Mouse (Mus musculus) CD4-positive, CD25-positive, alpha-beta regulatory T cell, adult 4 months (primary cell): ENCODE results near the gene 6820408C15Rik. TPM values are rescaled to one million over a fixed set of nuclear protein-coding genes. Genes with fewer than 3 reads are reported as not detected.

Experiments used
- ATAC-seq: one replicate; pipeline ENCODE4 v1.8.0; 2017
- polyA plus RNA-seq, 2 experiments: library from polyadenylated mRNA; unstranded; fragments of 100-300 nt; shearing (Covaris generic); gene quantifications; one replicate each; pipeline ENCODE4 v1.2.1; 2017

The 6820408C15Rik gene
- not detected for polyA plus RNA-seq

DNA sequence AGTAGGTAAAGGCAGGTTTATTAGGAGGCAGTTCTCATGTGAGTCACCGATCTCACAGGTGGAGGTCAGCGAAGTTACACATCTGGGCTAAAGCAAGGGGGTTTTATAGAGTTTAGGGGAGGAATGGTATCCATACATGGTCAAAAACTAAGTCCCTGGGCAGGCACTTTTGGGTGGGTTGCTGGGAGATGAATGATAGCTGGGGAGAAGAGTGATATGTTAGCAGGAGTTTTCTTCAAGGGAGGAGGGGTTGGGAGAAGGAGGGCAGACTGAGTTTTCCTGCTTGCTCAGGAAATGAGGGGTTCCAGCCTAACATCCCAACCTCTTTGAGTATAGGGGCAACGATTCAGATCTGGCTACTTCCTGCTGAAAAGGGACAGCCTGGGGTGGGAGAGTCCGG is at the start of gene 6820408C15Rik:
Gene 6820408C15Rik, plus strand, starts transcription at position 301 of the 400 bp plus-strand sequence.
- ATAC-seq: no peak

DNA sequence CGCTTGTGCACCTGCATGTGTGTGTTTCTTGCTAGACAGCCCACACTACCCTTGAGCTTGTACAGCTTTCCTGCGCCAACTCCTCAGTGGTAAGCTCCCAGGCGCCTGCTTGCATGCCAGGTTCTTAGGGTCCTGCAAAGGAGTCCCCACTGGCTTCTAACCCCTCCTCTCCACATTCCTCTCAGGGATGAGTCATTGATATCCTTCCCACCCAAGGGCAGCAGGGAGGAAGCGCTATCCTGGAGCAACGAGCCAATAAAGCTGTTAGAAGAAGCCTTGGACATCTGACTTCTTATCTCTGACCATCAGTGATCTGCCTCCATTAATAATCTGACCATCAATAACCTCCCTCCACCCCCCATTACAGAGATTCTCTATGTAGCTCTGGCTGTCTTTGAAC is 47.5 kb upstream of the 6820408C15Rik start:
- no peak for ATAC-seq

DNA sequence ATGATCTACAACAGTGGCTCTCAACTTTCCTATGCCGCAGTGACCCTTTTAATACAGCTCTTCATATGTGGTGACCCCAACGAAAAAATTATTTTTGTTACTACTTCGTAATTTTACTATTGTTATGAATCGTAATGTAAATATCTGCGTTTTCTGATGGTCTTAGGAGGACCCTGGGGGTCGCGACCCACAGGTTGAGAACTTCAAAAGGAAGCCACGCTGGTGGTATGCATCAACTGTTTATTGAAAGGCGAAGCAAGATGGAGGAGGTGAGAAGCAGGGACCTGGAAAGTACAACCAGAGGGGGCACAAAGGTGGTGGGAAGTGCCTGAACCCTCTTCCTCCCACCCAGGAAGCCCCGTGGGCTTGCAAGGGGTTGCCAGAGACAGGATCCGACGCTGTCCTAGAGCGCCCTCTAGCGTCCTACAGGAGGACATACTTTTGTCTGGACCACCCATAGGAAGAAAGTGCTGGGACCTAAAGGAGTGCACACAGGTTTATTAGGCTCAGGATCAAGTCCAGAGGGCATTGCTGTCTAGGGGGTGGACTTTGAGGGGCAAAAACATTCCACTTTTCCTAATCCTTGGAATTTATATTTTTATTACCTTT is 46.8 kb upstream of the 6820408C15Rik start:
- peak; percentile 64 for ATAC-seq

DNA sequence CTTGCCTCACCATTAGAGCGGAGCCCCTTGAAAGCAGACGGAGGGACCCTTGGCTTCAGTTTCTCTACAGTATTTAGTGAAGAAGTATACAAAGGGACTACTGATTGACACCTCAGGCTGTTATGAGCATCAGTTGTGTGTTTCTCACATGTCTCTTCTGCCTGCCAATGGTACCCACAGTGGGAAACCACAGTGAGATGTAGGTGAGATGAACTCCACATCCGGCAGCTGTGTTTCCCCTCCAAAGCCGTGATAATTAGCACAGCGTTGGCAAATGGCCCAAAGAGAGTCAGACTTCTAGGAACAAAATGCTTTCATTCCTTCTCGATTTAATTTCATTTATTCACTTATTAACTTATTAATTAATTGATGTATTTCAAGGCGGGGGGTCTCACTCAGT is 43.3 kb upstream of the 6820408C15Rik start:
- ATAC-seq: peak; percentile 97

DNA sequence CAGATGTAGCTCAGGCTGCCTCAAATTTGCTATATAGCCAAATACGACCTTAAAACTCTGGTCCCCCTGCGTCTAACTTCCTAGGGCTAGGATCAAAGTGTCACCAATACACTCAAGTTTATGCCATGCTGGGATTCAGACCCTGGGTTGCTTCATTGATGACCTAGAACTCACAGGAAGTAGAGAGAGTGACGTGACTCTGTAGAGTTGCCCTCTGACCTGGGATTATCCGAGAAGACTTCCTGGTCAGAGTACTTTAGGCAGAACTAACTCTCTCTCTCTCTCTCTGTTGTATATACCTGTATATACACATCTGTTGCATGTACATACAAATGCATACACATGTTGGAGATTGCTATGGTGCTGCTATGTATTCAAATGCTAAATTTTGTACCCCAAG is 42.7 kb upstream of the 6820408C15Rik start:
- no peak for ATAC-seq

DNA sequence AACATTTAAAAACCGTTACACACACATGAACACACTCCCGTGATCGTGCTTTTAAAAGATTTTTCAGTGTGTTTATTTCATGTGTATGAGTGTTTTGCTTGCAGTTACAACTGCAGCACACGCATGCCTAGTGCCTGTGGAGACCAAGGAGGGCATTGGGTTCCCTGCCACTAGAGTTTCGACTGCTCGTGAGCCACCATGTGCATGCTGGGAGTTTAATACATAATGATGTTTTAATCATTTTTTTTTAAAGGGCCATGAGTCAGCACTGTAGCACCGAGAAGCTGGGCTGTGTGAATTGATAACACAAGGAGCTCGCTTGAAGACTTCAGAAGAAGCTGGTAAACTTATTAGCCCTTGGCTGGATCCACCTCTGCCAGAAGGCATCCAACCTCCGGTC is 41.8 kb upstream of the 6820408C15Rik start:
- ATAC-seq: no peak

DNA sequence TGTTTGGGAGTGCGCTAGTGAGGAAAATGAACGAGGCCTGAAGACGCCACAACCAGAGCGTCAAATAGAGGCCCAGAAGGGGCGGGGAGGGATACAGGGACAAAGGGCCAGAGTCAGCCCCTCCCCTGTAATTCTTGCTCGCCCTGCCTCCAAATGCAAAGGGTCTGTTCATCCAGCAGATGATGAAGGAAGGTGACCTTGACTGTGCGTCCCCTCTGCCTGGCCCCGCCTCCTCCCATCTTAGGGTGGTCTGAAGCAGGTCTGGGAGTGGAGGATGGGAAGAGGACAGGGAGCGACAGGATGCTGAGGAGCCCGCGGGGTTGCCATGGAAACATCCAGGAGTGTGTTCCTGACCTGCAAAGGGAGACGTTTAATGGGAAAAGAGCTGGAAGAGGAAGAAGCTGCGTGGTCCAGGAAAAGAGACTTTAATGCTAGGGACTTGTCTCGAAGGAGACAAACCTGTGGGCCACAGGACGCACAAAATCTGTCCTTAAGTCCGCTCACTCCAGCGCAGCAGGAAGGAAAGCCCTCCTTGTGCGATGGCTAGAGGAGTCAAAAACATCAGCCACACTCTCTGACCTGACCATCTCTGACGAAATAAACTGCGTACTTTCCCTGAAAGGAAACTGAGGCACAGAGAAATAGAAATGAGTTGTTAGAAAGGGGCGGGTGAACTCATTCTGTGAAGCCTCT is 39.6 kb upstream of the 6820408C15Rik start:
- ATAC-seq: no peak

DNA sequence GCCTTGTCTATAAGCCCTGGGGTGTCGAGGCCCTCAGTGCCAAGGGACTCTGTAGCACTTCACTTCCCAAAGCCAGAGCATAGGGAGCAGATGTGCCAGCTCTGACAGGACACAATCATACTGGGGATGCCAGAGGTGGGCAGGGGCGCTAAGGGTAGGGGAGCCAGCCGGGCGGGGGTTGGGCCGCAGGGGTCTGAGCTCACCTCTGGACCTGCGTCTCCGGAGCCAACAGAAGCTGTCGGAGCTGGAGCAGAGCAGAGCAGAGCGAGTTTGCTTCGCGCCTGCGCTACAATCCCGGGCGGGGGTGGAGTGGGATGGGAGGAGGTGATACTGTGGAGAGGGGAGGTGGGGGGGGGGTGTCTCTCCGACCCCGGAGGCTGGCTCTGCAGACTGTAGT is 39.0 kb upstream of the 6820408C15Rik start, which contains the start of gene Nrsn2:
Gene Nrsn2, minus strand, starts transcription at position 294 of the 397 bp plus-strand sequence.
- ATAC-seq: no peak

DNA sequence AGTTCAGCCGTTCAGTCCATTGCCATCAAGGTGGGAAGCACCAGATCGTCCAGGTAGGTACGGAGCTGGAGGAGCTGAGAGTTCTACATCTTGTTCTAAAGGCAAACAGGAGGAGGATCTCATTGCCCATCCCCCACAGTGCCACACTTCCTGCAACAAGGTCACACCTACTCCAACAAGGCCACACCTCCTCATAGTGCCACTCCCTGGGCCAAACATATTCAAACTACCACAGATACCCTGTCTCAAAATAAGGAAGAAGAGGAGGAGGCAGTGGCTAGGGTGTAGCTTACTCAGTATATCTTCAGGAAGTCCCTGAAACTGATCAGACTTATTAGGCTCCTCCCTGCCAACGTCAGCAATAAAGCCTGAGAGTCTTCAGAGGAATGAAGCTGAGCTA is 31.2 kb upstream of the 6820408C15Rik start:
- no peak for ATAC-seq

DNA sequence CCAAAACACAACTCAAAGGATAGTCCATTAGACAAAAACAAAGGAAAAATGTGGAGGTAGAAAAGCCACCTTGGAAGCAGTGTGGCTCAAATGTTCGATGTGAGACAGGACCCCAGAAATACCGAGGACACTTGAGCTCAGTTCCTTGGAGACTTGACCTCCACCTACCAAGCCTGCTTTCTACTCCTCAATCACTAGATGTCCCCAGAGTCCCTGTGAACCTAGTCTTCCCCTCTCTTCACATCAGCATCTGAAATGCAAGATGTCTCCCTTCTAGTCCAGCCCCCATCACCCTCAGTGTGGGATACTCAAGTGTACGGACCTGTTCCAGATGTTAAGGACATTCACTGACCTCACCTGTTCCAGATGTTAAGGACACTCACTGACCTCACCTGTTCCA is 22.6 kb upstream of the 6820408C15Rik start:
- ATAC-seq: peak; percentile 44

DNA sequence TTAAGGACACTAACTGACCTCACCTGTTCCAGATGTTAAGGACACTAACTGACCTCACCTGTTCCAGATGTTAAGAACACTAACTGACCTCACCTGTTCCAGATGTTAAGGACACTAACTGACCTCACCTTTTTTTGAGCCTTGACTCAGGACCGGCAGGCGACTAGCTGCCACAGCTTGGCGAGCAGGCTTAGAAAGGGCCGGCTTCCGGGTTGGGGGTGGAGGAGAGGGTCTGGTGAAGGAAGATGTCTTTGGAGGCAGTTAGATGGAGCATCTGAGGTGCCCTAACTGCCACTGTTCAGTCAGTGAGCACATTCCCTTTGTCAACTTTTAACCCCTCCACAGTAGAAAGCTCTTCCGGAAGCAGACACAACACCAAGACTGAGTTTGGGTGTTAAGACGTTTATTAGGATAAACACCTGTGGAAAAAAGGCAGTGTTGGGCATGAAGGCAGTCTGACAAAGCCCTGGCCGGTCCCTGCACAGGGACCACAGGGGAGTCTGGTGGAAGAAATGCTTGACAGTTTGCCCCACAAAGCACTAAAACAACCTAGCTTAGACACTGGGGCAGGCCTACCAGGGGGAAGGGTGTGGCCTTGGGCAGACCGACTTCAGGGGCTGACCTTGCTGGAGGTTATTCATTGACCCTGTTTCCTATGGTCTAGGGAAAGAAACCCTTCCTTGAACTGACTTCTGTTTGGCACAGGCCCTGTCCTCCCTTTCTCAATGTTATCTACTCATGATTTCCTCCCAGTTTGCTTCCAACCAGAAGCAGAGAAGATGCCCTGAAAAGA is 22.0 kb upstream of the 6820408C15Rik start:
- no peak for ATAC-seq

DNA sequence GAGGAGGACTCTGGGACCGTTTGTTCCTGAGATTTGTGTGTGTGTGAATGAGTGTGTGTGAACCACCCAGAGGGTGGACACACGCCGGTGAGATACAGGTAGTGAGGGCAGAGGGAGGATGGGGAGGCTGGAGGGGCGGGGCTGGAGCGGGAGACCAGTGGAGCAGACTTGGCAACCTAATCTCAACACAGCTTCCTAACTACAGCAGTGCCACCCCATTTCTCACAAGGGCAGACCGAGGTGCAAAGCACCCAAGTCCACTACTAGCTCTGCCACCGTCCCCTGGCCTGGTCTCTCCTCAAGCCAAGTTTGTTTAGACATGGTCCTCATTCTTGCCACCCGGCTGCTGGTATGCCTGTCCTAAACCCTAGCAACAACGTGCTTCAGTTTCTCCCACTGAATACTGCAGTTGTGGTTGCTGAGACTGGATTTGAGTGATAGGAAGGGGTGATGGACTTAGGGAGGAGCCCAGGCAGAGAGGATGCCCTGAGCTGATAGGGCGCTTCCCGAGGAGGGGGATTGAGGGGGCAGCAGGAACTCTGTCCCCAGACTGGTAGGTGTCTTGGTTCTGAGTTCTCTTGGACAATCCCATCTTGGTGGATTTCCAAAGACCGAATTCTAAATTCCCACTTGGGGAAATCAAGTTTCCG is 20.0 kb upstream of the 6820408C15Rik start:
- no peak for ATAC-seq

DNA sequence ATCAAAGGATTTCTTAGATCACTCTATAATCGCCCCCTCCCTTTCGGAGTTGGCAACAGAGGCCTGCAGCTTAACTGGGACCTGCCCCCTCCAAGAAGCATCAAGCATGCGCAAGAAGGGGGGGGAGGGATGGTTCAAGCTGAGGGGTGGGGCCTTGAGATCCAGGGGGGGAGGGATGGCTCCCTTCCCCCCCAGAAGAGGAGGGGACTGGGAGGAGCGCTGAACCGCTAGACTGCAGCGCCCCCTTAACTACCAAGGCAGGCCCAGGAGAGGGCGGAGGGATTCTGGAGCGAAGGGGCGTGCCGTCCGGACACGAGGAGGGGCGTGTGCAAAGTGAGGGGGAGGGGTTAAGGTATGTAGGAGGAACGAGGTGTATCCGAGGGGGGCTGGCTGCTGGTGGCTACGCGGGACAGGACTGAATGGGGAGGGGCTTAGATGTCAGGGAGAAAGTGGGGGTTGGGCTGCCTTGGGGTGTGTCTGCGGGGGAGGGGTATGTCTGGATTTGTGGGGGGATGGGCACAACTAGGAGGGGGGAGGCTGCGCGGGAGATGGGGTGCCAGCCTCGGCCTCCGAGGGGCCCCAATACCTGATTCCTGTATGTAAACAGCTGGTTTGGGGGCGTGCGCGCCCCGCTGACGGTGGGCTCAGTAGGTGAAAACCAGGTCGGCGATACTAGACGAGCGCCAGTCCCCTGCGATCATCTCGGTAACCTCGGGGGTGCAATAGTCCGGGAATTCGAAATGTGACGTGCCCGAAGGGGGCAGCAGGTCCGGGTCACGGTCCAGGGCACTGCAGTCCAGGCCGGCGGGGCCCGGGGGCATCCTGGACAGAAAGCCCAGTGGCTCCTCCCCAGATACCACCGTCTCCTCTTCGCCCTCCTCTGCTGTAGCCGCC is 19.0 kb upstream of the 6820408C15Rik start:
- ATAC-seq: peak; percentile 14

DNA sequence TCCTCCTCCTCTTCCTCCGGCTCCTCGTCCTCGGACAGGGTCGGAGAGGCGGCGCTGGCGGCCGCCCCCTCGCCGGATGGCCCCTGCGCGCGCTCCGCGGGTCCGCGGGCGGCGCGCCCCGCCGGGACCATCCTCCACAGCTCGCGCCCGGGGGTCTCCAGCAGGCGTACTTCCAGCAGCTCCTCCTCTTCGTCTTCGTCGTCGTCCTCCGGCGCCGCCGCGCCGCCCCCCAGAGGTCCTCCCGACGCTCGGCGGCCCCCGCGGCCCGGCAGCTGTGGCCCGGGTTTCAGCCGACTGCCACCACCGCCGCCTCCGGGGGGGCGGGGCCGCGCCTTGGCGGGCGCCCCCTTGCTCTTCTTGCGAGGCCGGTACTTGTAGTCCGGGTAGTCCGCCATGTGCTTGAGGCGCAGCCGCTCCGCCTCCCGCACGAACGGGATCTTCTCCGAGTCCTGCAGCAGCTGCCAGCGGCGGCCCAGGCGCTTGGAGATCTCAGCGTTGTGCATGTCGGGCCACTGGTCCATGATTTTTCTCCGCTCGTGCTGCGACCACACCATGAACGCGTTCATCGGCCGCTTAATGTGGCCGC is 18.3 kb upstream of the 6820408C15Rik start:
- ATAC-seq: peak; percentile 27

DNA sequence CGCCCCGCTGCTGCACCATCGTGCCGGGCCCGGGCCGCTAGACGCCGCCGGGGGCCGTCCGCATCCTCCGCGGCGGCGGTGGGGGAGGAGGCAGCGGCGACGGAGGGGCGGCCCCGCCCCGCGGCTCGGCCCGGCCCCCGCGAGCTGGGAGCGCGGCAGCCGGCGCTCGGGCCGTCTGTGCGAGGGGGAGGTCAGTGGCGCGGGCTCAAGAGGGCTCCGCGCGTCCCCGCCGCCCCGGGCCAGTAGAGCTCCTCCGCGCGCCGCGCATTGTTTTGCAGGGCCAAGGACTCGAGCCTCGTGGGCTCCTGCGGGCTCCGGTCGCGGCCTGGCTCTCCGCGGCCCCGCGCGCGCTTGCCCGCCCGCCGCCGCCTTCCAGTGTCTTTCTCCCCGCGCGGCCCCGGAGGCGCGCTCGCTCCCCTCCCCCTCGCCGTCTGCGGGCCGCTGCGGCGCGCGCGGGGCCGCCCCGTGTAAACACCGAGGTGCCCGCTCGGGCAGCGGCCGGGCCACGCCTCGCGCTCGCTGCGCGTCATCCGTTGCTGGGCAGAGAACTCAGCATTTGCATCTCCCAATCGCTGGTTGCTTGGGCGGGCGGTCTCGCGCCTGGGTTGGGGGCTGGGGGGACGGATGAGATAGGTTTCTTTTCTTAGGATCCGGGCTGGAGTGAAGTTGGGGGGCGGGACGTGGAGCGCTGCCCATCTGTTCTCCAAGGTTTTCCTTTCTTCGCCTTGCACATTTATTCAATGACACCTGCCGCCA is 17.5 kb upstream of the 6820408C15Rik start, which contains the start of gene Sox12:
Gene Sox12, minus strand, starts transcription at position 384 of the 756 bp plus-strand sequence.
- peak; percentile 71 for ATAC-seq

DNA sequence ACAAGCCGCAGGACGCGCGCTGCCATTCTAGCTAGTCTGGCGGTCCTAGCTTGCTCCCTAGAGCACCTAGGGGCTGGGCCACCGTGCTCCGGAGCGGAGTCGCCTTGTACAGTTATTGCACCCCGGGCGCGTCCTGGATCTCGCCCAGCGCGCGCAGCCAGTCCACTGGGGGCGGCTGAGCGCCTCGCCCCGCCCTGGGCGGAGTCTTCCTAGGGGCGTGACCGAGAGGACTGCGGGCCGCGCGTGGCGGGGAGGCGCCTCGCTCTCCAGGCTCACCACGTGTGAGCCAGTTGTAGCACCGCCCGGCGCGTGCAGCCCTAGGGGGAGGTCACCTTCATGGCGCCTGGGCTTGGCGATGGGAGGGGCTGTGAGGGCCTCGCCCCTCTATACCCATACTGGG is 16.7 kb upstream of the 6820408C15Rik start:
- ATAC-seq: peak; percentile 77

DNA sequence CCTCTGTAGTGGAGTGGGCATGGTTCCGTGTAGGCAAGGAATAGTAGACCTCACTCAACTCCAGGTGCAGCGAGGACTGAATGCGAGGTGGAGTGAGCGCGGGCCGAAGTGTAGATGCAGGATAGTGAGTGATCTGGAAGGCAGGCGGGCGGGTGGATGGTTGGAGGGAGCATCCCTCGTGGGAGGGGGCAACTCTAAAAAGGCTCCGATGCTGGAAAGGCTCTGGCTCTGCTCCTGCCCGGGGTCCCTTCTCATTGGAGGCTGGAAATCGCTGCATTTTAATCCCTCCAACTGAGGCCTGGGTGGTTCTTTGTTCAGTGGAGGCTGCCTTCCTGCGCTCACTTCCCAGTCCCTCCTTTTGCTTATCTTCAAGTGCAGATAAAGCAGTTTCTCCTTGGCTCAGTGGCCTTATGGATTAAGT is 16.3 kb upstream of the 6820408C15Rik start:
- ATAC-seq: no peak

DNA sequence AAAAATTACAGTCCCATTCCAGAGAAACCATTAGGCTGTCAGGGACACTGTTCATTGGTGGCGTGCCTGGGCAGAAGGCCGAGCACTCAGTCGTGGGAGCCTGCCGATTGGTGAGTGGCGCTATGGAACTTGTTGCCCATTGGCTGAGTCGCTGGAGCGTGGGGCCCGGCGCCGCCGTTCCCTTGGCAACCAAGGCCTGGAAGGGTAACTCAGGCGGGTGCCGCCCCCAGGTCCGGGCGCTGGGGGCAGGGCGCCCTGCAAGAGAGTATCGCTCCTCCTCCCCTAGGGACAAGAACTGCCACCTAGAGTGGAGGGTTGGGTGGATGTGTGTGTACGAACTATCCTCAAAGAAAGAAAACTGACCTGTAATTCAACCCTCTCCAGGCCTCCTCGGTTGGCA is 9.3 kb upstream of the 6820408C15Rik start:
- peak; percentile 98 for ATAC-seq

DNA sequence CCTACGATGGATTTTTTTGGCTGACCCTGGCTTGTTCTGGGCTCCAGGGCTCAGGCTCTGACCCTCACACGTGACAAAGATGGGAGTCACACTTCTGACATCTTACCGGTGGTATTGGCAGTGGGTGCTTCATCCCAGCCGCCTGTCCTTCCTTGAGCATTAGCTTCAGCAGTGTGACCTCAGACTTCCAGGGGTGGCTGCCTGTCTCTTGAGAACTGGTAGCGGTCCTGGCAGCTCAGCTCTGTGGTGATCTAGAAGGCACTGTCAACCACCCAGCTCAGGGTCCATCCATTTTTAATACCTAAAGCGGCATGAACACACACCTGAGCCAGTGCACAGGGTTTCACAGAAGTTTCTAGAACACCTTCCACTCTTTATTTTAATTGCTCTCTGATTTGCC is 5.6 kb upstream of the 6820408C15Rik start:
- no peak for ATAC-seq

DNA sequence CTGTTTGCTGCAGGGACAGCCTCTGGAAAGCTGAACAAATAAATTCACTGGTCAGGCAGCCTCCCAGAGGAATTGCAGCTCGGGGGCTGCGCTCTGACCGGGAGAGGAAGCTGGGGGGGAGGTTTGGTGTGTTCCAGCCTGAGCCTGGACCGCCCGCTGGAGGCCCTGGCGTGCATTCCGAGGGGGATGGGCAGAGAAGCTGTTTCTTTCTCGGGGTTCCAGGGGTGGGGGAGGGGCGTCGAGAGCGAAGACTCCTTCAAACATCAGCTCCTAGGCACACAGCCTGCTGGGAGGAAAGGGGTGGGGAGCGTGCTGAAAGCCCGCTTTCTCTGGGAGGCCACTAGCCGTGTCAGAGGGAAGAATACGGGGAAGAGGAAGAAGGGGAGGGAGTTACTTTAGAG is 4.4 kb upstream of the 6820408C15Rik start:
- no peak for ATAC-seq

DNA sequence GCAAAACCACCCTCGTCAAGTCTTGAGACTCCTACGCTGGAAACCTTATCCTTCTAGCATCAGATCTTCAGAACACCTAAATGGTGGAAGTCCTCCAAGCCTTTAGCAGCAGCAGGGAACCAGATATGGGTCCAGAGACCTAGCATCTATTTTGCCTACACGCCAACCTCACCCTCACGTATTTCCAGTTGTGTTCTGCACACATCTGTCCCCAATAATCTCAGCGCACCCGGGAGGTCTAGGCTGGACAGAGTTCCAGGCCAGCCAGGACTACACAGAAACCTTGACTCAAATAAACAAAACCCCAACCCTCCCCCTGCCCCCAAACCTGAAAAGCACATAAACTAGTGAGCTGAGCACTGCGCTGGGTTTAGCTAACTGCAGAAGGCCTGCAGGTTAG is 3.9 kb upstream of the 6820408C15Rik start:
- ATAC-seq: no peak
